8 mouse cellular contexts compared by ENCODE assay signal in the genomic region with DNA sequence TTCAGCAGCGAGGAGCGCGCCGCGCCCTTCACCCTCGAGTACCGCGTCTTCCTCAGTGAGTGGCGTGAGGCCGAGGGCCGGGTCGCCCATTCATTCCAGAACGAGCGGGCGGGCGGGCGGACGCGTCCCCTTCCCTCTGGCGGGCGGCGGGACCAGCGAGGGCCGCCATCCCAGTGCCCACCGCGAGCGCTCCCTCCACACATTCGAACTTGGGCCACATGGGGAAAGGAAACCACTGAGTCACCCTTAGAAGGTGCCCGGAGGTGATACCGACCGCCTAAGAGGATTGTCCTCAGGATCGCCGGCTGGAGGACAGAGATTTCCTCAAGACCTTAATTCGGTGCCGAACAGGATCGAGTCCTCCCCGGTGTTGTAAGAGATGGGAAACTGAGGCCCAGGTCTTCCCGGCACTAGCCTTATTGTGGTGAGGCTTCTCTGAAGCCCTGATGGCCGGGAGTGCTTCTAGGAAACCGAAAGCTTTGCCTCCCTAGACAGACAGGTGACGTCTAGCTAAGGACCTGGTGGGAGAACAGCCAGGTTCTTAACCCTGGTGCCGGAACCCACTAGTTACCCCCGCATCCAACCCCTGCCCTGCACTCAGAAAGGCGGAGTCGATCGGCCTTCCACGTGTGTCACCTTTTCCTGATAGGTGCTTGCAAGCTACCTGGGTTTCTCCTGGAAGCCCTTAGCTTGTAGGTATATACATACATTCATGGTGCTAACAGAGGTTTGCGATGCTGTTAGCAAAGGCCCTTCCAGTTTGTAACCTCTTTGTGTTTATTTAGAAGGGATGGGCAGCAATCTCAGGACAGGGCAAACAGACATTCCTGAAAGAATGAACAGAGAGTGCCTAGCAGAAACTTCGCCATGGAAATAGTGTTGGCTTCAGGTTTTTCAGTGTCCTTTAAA. TPM values are rescaled to one million over a fixed set of nuclear protein-coding genes. Genes with fewer than 3 reads are reported as not detected.
DNase-seq lines count a peak whose midpoint lies in the region; ATAC-seq and TF ChIP-seq lines count a peak whose summit lies in the region.

No protein-coding gene starts in this region.

- no peaks in the 10 kb centered on the region for H3K9me3 ChIP-seq in lung, embryonic 14.5 days (ENCODE audit: low read depth, low read length)
- H3K9me3 ChIP-seq in forebrain, postnatal 0 days (ENCODE audit: low read length) = no peaks in the 10 kb centered on the region
- H3K9me3 ChIP-seq in limb, embryonic 12.5 days = no peaks in the 10 kb centered on the region

- H3K9ac ChIP-seq in lung, embryonic 14.5 days = peak overlapping the region; percentile 79
- H3K9ac ChIP-seq in forebrain, postnatal 0 days = peak overlapping the region; percentile 78
- peak overlapping the region; percentile 87 for H3K9ac ChIP-seq in limb, embryonic 12.5 days (replicated peaks)

- peaks cover 28% of the 10 kb centered on the region; the same call in 1 of the 2 replicates for H3K36me3 ChIP-seq in lung, embryonic 14.5 days (ENCODE audit: insufficient read depth)
- H3K36me3 ChIP-seq in forebrain, postnatal 0 days (ENCODE audit: insufficient read depth) = peaks cover 6% of the 10 kb centered on the region
- peaks cover 22% of the 10 kb centered on the region for H3K36me3 ChIP-seq in limb, embryonic 12.5 days

- H3K4me2 ChIP-seq in lung, embryonic 14.5 days = peak overlapping the region; percentile 91
- H3K4me2 ChIP-seq in forebrain, postnatal 0 days (ENCODE audit: low read depth) = peak overlapping the region; percentile 78
- H3K4me2 ChIP-seq in limb, embryonic 12.5 days = peak overlapping the region; percentile 91

- H3K27me3 ChIP-seq in lung, embryonic 14.5 days (ENCODE audit: insufficient read depth, low read length) = no peaks in the 10 kb centered on the region
- H3K27me3 ChIP-seq in forebrain, postnatal 0 days (ENCODE audit: insufficient read depth, low read length) = no peaks in the 10 kb centered on the region
- no peaks in the 10 kb centered on the region for H3K27me3 ChIP-seq in limb, embryonic 12.5 days

- DNase-seq in lung, embryonic 14.5 days = peak; percentile 22
- DNase-seq in lung, postnatal 14 days = no peak
- DNase-seq in forebrain, postnatal 0 days = no peak
- DNase-seq in left cerebral cortex, postnatal 36 days (ENCODE audit: low spot score in 2 of 2) = no peak
- no peak for DNase-seq in gastrocnemius, adult 8-10 months (ENCODE audit: low spot score in 2 of 2)

- intact Hi-C loops in left cerebral cortex, postnatal 36 days (cut with DNase I) = loop anchor here (5.0 kb wide), 1 partner anchor 172 kb away; a partner anchor contains a TSS

- peak; percentile 77 for ATAC-seq in lung, embryonic 14.5 days (ENCODE audit: insufficient read depth)
- ATAC-seq in forebrain, postnatal 0 days = peak; percentile 70
- peak; percentile 63 for ATAC-seq in limb, embryonic 12.5 days (ENCODE audit: insufficient number of reproducible peaks, insufficient read depth, low FRiP score, low TSS enrichment, low read depth)
- ATAC-seq in monocyte, adult 5-6 weeks (replicated peaks; ENCODE audit: insufficient number of reproducible peaks, low FRiP score, low TSS enrichment, poor library complexity, severe bottlenecking) = 0 out of 2 replicates have a peak, but pooled peaks have one; percentile 19

- TF ChIP-seq POLR2A in bone marrow, adult 2 months (IDR thresholded peaks at IDR 0.05; ENCODE audit: borderline replicate concordance, control insufficient read depth, low read depth, low read length) = no peak

- H3K4me1 ChIP-seq in lung, embryonic 14.5 days (ENCODE audit: insufficient read depth) = no peaks in the 10 kb centered on the region
- H3K4me1 ChIP-seq in bone marrow, adult 2 months (ENCODE audit: control insufficient read depth, insufficient read depth, low read length) = no peaks in the 10 kb centered on the region
- H3K4me1 ChIP-seq in forebrain, postnatal 0 days (ENCODE audit: insufficient read depth) = 0 out of 2 replicates have a peak, but pooled peaks cover 5% of the 10 kb centered on the region
- H3K4me1 ChIP-seq in limb, embryonic 12.5 days (replicated peaks) = peaks cover 18% of the 10 kb centered on the region

- peak overlapping the region; percentile 87 for H3K4me3 ChIP-seq in lung, embryonic 14.5 days (ENCODE audit: low read depth, low read length)
- H3K4me3 ChIP-seq in bone marrow, adult 2 months (replicated peaks; ENCODE audit: control insufficient read depth, low read depth, low read length) = peak overlapping the region; percentile 89
- H3K4me3 ChIP-seq in forebrain, postnatal 0 days (ENCODE audit: low read depth, low read length) = peak overlapping the region; percentile 83
- peak overlapping the region; percentile 85 for H3K4me3 ChIP-seq in limb, embryonic 12.5 days (replicated peaks)

- no peak for TF ChIP-seq CTCF in lung, embryonic 14.5 days (IDR thresholded peaks at IDR 0.05; ENCODE audit: low read depth)
- TF ChIP-seq CTCF in bone marrow, adult 2 months (IDR thresholded peaks at IDR 0.05; ENCODE audit: control insufficient read depth, insufficient read depth, low read length) = no peak
- TF ChIP-seq CTCF in forebrain, postnatal 0 days (IDR thresholded peaks at IDR 0.05; ENCODE audit: low read depth) = 0 out of 2 replicates have a peak, but pooled peaks have one; percentile 21

- 1% methylated on average over 49 of the region's 49 CpGs for WGBS in lung, embryonic 14.5 days
- 2% methylated on average over 49 of the region's 49 CpGs for WGBS in bone marrow, adult 2 months
- 2% methylated on average over 40 of the region's 49 CpGs for WGBS in forebrain, postnatal 0 days
- 2% methylated on average over 49 of the region's 49 CpGs for WGBS in limb, embryonic 12.5 days

- peak overlapping the region; percentile 76 for H3K27ac ChIP-seq in lung, embryonic 14.5 days (ENCODE audit: low read depth)
- H3K27ac ChIP-seq in bone marrow, adult 2 months (ENCODE audit: control insufficient read depth, insufficient read depth, low read depth, low read length, poor library complexity) = 0 out of 2 replicates have a peak overlapping the region, but pooled peaks have one; percentile 24
- H3K27ac ChIP-seq in forebrain, postnatal 0 days (ENCODE audit: low read depth, low read length) = peak overlapping the region; percentile 79
- peak overlapping the region; percentile 77 for H3K27ac ChIP-seq in limb, embryonic 12.5 days

RNA-seq across cellular contexts. Expression of a gene that starts 0.6 kb away (rescaled TPM):
- polyA plus RNA-seq in lung, embryonic 14.5 days (2014; fragmentation: Nextera tagmentation; extraction: Ambion mirVana) = 213 TPM in 2 replicates
- polyA plus RNA-seq in bone marrow, adult 2 months (2011; ENCODE audit: insufficient read depth, insufficient read length, low replicate concordance, missing spikeins) = 11.7 and 19.7 TPM in 2 replicates
- total RNA-seq in forebrain, postnatal 0 days (2014; rRNA removed) = 137 and 157 TPM in 2 replicates
- polyA plus RNA-seq in forebrain, postnatal 0 days (2015; fragmentation: Nextera tagmentation; extraction: Ambion mirVana) = 201 and 219 TPM in 2 replicates
- polyA plus RNA-seq in limb, embryonic 12.5 days (2016; fragmentation: Nextera tagmentation; extraction: Ambion mirVana) = 234 and 242 TPM in 2 replicates
- 13.3 to 20.4 TPM (median 17.9 TPM) in 3 replicates for total RNA-seq in monocyte, adult 5-6 weeks (2017)
- 100 to 1,000 TPM; 104 to 108 TPM for total RNA-seq in left cerebral cortex, postnatal 36 days (2021)
- 10 to 100 TPM; 52.1 to 64.3 (median 60.7) TPM for total RNA-seq in gastrocnemius, adult 8-10 months (2022)

RNA-seq across cellular contexts. Expression of a gene that starts 31.1 kb away (rescaled TPM):
- polyA plus RNA-seq in lung, embryonic 14.5 days (2014; fragmentation: Nextera tagmentation; extraction: Ambion mirVana) = 265 and 272 TPM in 2 replicates
- polyA plus RNA-seq in bone marrow, adult 2 months (2011; ENCODE audit: insufficient read depth, insufficient read length, low replicate concordance, missing spikeins) = 52.5 and 68.8 TPM in 2 replicates
- total RNA-seq in forebrain, postnatal 0 days (2014; rRNA removed) = 188 and 221 TPM in 2 replicates
- polyA plus RNA-seq in forebrain, postnatal 0 days (2015; fragmentation: Nextera tagmentation; extraction: Ambion mirVana) = 208 and 213 TPM in 2 replicates
- polyA plus RNA-seq in limb, embryonic 12.5 days (2016; fragmentation: Nextera tagmentation; extraction: Ambion mirVana) = 239 TPM in 2 replicates
- 189 to 231 TPM (median 229 TPM) in 3 replicates for total RNA-seq in monocyte, adult 5-6 weeks (2017)
- 100 to 1,000 TPM; 122 to 128 TPM for total RNA-seq in left cerebral cortex, postnatal 36 days (2021)
- 100 to 1,000 TPM; 119 to 156 (median 128) TPM for total RNA-seq in gastrocnemius, adult 8-10 months (2022)

RNA-seq across cellular contexts. Expression of a gene that starts 46.3 kb away (rescaled TPM):
- polyA plus RNA-seq in lung, embryonic 14.5 days (2014; fragmentation: Nextera tagmentation; extraction: Ambion mirVana) = 37.2 and 41.4 TPM in 2 replicates
- 12.3 and 29.2 TPM in 2 replicates for polyA plus RNA-seq in bone marrow, adult 2 months (2011; ENCODE audit: insufficient read depth, insufficient read length, low replicate concordance, missing spikeins)
- total RNA-seq in forebrain, postnatal 0 days (2014; rRNA removed) = 50.5 and 56.8 TPM in 2 replicates
- 34.0 and 34.4 TPM in 2 replicates for polyA plus RNA-seq in forebrain, postnatal 0 days (2015; fragmentation: Nextera tagmentation; extraction: Ambion mirVana)
- polyA plus RNA-seq in limb, embryonic 12.5 days (2016; fragmentation: Nextera tagmentation; extraction: Ambion mirVana) = 43.7 and 45.7 TPM in 2 replicates
- total RNA-seq in monocyte, adult 5-6 weeks (2017) = 6.6 to 14.0 TPM (median 9.7 TPM) in 3 replicates
- 10 to 100 TPM; 20.0 to 23.7 TPM for total RNA-seq in left cerebral cortex, postnatal 36 days (2021)
- total RNA-seq in gastrocnemius, adult 8-10 months (2022) = 10 to 100 TPM; 12.6 to 16.1 (median 14.5) TPM

RNA-seq across cellular contexts. Expression of a gene that starts 53.7 kb away (rescaled TPM):
- polyA plus RNA-seq in lung, embryonic 14.5 days (2014; fragmentation: Nextera tagmentation; extraction: Ambion mirVana) = 0.05 and 0.09 TPM in 2 replicates
- polyA plus RNA-seq in bone marrow, adult 2 months (2011; ENCODE audit: insufficient read depth, insufficient read length, low replicate concordance, missing spikeins) = 0.74 and 1.4 TPM in 2 replicates
- total RNA-seq in forebrain, postnatal 0 days (2014; rRNA removed) = 2.8 and 3.7 TPM in 2 replicates
- polyA plus RNA-seq in forebrain, postnatal 0 days (2015; fragmentation: Nextera tagmentation; extraction: Ambion mirVana) = 1.3 and 2.2 TPM in 2 replicates
- polyA plus RNA-seq in limb, embryonic 12.5 days (2016; fragmentation: Nextera tagmentation; extraction: Ambion mirVana) = 0.09 and 0.12 TPM in 2 replicates
- total RNA-seq in monocyte, adult 5-6 weeks (2017) = not detected in 3 replicates
- total RNA-seq in left cerebral cortex, postnatal 36 days (2021) = 1 to 10 TPM; 1.9 to 2.5 TPM
- total RNA-seq in gastrocnemius, adult 8-10 months (2022) = not detected

Comparison
In these comparisons a context has a peak if more than half of its experiments do, and no peak if none do; other contexts are left out.
1. ATAC-seq: peak in every context shown above with its lines; median percentile 77 in lung, embryonic 14.5 days; 70 in forebrain, postnatal 0 days; 63 in limb, embryonic 12.5 days; 19 in monocyte, adult 5-6 weeks.
2. H3K27ac ChIP-seq: peak in every context shown above with its lines; median percentile 79 in forebrain, postnatal 0 days; 77 in limb, embryonic 12.5 days; 76 in lung, embryonic 14.5 days; 24 in bone marrow, adult 2 months.